Mouse (Mus musculus) heart, embryonic 15.5 days (tissue): ENCODE results near the gene Ccdc36. TPM values are rescaled to one million over a fixed set of nuclear protein-coding genes. Genes with fewer than 3 reads are reported as not detected.

Experiments
- ATAC-seq: fragments of 200-750 bp; cut with Nextera tagmentation; replicated peaks from 2 replicates; pipeline ENCODE4 v1.8.0; 2017; ENCODE audit warnings: low read depth, moderate TSS enrichment; ENCODE audit not compliant: insufficient number of reproducible peaks, insufficient read depth, low FRiP score
- H3K27ac ChIP-seq: fragments of 300-500 bp; sonication (generic); 2 replicates; pipeline ENCODE4 v1.5.1; 2015; ENCODE audit warnings: mild to moderate bottlenecking, inconsistent platforms
- H3K27me3 ChIP-seq: fragments of 300-500 bp; sonication (generic); 2 replicates; pipeline ENCODE4 v1.6.1; 2015; ENCODE audit warnings: inconsistent platforms
- H3K36me3 ChIP-seq: fragments of 300-500 bp; sonication (generic); 2 replicates; pipeline ENCODE4 v1.6.1; 2015; ENCODE audit warnings: mild to moderate bottlenecking, inconsistent platforms
- H3K4me1 ChIP-seq: fragments of 300-500 bp; sonication (generic); replicated peaks from 2 replicates; pipeline ENCODE4 v1.6.1; 2015; ENCODE audit warnings: inconsistent platforms
- H3K4me2 ChIP-seq: fragments of 300-500 bp; sonication (generic); 2 replicates; pipeline ENCODE4 v1.6.1; 2015; ENCODE audit warnings: inconsistent platforms, mild to moderate bottlenecking, moderate library complexity
- H3K4me3 ChIP-seq: fragments of 300-500 bp; sonication (generic); 2 replicates; pipeline ENCODE4 v1.5.1; 2015; ENCODE audit warnings: mild to moderate bottlenecking, inconsistent platforms
- H3K9ac ChIP-seq: fragments of 300-500 bp; sonication (generic); 2 replicates; pipeline ENCODE4 v1.6.1; 2015; ENCODE audit warnings: mild to moderate bottlenecking, inconsistent platforms
- H3K9me3 ChIP-seq: fragments of 300-500 bp; sonication (generic); replicated peaks from 2 replicates; pipeline ENCODE4 v1.6.1; 2016; ENCODE audit warnings: inconsistent platforms
- WGBS: fragments of 180-500 bp; shearing (Covaris S2); methylation state at CpG from one replicate; pipeline ENCODE4 v1.1.7; 2015; ENCODE audit warnings: mixed read lengths; 5-methylcytosine and 5-hydroxymethylcytosine counted together
- polyA plus RNA-seq: library from polyadenylated mRNA; unstranded; fragments of >200 nt; fragmentation: Nextera tagmentation; extraction: Ambion mirVana; gene quantifications from 2 replicates; pipeline ENCODE4 v1.2.1, GENCODE M21; 2015

Gene Ccdc36
- polyA plus RNA-seq, 1 experiment from 2014 or later, result 0.84 TPM

DNA sequence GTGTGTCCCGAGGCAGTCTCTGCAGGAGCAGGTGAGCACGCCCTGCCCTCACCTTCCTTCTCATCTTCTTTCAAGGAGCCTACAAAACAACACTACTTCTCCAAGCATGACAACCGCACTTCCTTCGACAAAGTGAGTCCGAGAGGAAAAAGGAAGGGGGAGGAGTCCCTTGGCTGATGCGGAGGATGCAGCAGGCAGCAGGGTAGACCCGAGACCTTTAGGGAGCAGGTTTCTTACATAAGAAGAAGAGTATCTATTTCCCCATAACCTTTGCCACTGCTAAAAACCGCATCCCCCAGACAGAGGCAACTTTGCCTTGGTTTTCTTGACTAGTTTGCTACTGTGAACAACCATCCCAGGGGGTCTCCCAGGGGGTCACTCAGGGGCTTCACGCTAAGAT is 16.8 kb upstream of the Ccdc36 start:
- Histone ChIP-seq H3K27ac (no peak overlapping the region), H3K9me3 (no peaks in the 10 kb centered on the region), H3K4me2 (no peak overlapping the region), H3K27me3 (no peaks in the 10 kb centered on the region), H3K9ac (no peak overlapping the region), H3K36me3 (peaks cover 14% of the 10 kb centered on the region), H3K4me1 (peaks cover 47% of the 10 kb centered on the region), H3K4me3 (no peak overlapping the region)
- ATAC-seq, result no peak
- 63% methylated on average over 9 of the region's 9 CpGs for whole genome bisulfite sequencing

DNA sequence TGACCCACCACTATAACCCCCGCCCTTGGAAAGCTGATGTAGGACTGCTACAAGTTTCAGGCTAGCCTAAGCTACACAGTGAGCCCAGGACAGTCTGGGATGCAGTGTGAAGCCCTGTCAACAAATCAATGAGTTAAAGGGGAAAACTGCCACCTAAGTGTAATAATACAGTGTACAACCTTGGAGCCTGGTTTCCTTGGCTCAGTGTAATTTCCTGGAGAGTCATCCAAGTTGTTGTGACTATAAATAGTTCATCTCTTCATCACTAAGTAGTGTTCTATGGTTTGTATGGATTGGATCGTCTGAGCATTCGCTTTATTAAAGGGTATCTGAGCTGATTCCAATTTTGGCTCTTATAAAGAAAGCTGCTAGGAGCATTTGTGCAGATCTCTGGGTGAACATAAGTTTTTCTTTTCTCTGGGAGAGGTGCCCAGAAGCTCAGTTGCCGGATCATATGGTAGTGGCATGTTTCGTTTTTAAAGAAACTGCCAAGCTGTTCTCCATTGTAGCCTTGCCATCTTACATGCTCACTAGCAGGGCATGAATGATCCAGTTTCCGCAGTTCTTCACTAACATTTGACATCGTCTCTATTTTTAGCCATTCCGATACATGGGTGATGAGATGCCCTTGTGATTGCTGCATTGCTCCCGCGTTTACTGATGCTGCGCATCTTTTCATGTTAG is 13.1 kb upstream of the Ccdc36 start:
- H3K4me1 ChIP-seq, result peaks cover 33% of the 10 kb centered on the region
- no peaks in the 10 kb centered on the region for H3K27me3 ChIP-seq
- 49% methylated on average over 11 of the region's 11 CpGs for WGBS
- no peaks in the 10 kb centered on the region for H3K36me3 ChIP-seq
- H3K4me3 ChIP-seq, result no peak overlapping the region
- H3K4me2 ChIP-seq, result peak overlapping the region; percentile 35
- 0 out of 2 replicates have a peak, but pooled peaks have one; percentile 43 for ATAC-seq
- H3K27ac ChIP-seq, result peak overlapping the region; percentile 55
- no peak overlapping the region for H3K9ac ChIP-seq
- no peaks in the 10 kb centered on the region for H3K9me3 ChIP-seq

DNA sequence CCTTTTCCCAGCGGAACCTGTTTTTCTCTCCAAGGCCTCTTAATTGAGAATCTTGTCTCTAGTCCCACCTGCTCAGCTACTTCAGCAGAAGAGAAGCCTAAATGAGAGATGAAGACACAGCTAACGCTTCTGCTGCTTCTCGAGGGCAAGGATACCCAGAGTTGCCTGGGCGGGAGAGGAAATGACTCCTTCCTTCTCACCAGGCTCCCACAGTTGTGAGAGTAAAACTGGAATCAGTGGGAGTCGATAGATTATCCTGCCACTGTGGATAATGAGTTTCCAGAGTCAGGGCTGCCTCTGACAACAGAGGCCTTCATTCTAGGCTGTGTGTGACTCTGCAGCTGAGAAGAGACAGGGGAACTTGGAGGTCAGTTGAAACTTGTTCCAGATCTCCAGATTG is 12.2 kb upstream of the Ccdc36 start:
- peak overlapping the region; percentile 17 for H3K27ac ChIP-seq
- no peak overlapping the region for H3K4me3 ChIP-seq
- 62% methylated on average over 5 of the region's 5 CpGs for WGBS
- H3K27me3 ChIP-seq, result no peaks in the 10 kb centered on the region
- 0 out of 2 replicates have a peak overlapping the region, but pooled peaks have one; percentile 20 for H3K9ac ChIP-seq
- H3K9me3 ChIP-seq, result no peaks in the 10 kb centered on the region
- H3K4me1 ChIP-seq, result peaks cover 32% of the 10 kb centered on the region
- H3K4me2 ChIP-seq, result no peak overlapping the region
- no peak for ATAC-seq
- no peaks in the 10 kb centered on the region for H3K36me3 ChIP-seq

DNA sequence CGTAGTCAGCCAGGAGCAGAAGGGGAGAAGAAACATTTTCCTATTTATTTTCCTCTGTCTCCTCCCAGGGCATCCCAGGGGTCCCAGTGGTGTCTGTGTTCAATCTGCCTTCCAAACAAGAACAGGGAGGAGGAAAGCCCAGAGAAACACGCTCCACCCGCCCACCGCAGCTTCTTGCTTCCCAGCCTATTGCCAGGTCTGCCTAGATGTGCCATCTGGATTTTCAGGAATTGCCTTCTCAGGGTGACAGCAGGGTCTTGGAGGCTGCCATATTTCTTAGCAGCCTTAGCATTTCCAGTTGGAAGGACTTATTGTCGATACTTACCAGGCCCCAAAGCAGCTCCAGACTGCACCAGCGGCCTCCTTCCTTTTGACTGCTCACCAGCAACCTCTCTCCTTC is 10.9 kb upstream of the Ccdc36 start:
- no peak for ATAC-seq
- Histone ChIP-seq H3K36me3 (no peaks in the 10 kb centered on the region), H3K4me2 (no peak overlapping the region), H3K27me3 (no peaks in the 10 kb centered on the region), H3K4me3 (no peak overlapping the region), H3K27ac (no peak overlapping the region), H3K4me1 (peaks cover 30% of the 10 kb centered on the region), H3K9ac (no peak overlapping the region), H3K9me3 (no peaks in the 10 kb centered on the region)
- WGBS, result 72% methylated on average over 6 of the region's 6 CpGs

DNA sequence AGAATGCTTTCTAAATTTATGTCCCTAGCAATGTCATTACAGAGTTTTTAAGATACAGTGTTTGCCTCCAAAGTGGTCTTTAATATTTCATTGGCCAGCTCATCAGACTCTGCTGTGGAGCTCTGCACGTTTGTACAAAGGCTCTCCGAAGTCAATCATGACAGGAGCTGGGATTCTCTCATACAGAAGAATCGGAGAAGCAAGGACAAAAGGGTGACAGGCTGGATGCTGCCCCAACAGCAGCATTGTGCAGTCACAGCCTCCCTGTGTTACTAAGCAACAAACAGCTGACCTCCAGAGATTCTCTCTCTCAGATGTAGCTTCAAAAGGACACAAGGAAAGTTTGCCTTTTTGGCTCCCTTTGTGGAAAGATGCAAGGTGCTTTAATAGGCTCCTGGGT is 7.9 kb upstream of the Ccdc36 start, which contains the start of gene BC048562:
TSS of gene BC048562 (plus strand) at position 301 of the 400 bp plus-strand sequence.
- H3K27me3 ChIP-seq, result no peaks in the 10 kb centered on the region
- H3K9me3 ChIP-seq, result no peaks in the 10 kb centered on the region
- H3K4me3 ChIP-seq, result no peak within 1 kb of the TSS
- no peak within 1 kb of the TSS for H3K27ac ChIP-seq
- 69% methylated on average over 3 of the region's 3 CpGs for WGBS
- no peak within 1 kb of the TSS for H3K9ac ChIP-seq
- H3K36me3 ChIP-seq, result no peaks in the 10 kb centered on the region
- no peak for ATAC-seq
- no peak within 1 kb of the TSS for H3K4me2 ChIP-seq
- peaks cover 18% of the 10 kb centered on the region for H3K4me1 ChIP-seq

DNA sequence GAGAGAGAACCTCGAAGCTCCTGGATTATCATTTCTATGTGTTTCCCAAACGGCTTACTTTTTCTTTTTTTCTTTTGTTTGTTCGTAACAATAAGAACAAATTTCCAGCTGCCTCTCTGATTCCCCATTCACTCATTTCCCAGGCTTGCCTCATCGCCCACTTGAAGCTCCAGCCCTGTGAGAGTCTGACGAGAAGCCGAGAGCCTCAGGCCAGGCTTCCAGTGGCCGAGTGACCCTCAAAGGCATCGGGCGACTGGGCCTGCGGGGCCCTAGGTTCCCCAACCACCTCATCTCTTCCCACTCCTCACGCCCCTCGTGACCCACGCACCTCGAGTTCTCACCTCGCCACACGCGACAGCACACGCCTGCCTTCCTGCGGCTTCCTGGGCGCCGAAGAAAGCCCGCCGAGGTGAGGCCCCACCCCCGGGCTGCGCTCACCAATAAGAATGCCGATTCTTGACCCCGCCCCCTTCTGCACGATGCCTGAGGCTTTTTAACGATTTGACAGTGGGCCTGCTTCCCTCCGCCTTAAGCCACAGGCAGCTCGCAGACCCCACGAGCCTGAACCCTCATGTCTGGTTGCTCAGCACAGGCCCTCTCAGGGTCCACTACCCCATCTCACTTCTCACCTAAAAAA is 3.3 kb upstream of the Ccdc36 start:
- H3K36me3 ChIP-seq, result no peaks in the 10 kb centered on the region
- 0 out of 2 replicates have a peak, but pooled peaks have one; percentile 39 for ATAC-seq
- H3K4me2 ChIP-seq, result peak overlapping the region; percentile 67
- H3K4me3 ChIP-seq, result peak overlapping the region; percentile 42
- H3K9me3 ChIP-seq, result no peaks in the 10 kb centered on the region
- H3K4me1 ChIP-seq, result peaks cover 4% of the 10 kb centered on the region; the same call in 1 of the 2 replicates
- no peak overlapping the region for H3K27ac ChIP-seq
- no peaks in the 10 kb centered on the region for H3K27me3 ChIP-seq
- no peak overlapping the region for H3K9ac ChIP-seq
- 40% methylated on average over 32 of the region's 32 CpGs for WGBS

DNA sequence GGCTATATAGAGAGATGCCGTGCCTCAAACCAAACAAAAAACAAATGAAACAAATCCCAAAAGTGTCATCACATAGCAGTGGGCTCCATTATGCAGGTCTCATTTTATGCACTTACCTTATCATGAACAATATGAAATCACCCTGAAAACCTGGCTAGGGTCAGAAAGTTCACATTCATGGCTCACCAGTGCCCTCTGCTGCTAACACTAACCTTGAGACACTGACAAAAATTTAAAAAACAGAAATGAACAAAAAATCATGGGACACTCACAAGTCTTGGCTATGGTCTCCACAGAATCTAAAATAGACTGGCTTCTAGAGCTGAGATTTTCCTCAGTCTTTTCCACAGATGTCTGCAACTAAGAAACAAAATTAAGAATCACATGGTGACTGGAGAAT is 16.1 kb downstream of the Ccdc36 start:
- Histone ChIP-seq H3K27me3 (no peaks in the 10 kb centered on the region), H3K9me3 (no peaks in the 10 kb centered on the region), H3K4me2 (no peak overlapping the region), H3K4me1 (peaks cover 4% of the 10 kb centered on the region; the same call in 1 of the 2 replicates), H3K4me3 (no peak overlapping the region), H3K27ac (no peak overlapping the region), H3K9ac (no peak overlapping the region), H3K36me3 (no peaks in the 10 kb centered on the region)
- no peak for ATAC-seq
- 68% methylated on average over 1 of the region's 1 CpGs for WGBS

DNA sequence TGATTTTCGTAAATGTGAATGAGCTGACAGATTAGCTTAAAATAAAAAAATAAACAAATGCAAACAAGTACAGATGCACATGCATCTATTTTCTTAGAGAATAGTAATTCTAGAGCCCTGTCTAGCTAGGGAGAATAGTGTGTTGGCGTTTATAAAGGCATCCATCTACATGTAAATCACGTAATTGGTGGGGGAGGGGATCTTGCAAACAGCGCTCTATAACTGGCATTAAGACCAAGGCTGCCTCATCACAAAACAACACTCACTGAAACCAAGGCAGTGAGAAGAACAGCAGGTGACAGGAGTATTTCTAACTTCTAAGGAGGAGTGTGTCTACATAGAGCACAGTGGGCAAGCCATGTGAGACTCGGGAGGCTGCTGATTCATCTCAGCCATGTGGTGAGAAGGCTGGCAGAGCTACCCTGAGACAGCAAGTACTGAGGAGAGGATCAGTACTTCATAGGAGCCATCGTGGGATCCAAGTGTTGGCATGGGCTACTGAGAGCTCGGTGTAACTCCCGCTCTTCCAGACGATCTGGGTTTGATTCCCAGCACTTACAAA is 16.8 kb downstream of the Ccdc36 start:
- no peak overlapping the region for H3K4me3 ChIP-seq
- no peaks in the 10 kb centered on the region for H3K9me3 ChIP-seq
- H3K27me3 ChIP-seq, result no peaks in the 10 kb centered on the region
- no peak overlapping the region for H3K9ac ChIP-seq
- no peak overlapping the region for H3K27ac ChIP-seq
- H3K4me2 ChIP-seq, result no peak overlapping the region
- 76% methylated on average over 9 of the region's 9 CpGs for WGBS
- no peaks in the 10 kb centered on the region for H3K36me3 ChIP-seq
- peaks cover 4% of the 10 kb centered on the region; the same call in 1 of the 2 replicates for H3K4me1 ChIP-seq
- ATAC-seq, result no peak

DNA sequence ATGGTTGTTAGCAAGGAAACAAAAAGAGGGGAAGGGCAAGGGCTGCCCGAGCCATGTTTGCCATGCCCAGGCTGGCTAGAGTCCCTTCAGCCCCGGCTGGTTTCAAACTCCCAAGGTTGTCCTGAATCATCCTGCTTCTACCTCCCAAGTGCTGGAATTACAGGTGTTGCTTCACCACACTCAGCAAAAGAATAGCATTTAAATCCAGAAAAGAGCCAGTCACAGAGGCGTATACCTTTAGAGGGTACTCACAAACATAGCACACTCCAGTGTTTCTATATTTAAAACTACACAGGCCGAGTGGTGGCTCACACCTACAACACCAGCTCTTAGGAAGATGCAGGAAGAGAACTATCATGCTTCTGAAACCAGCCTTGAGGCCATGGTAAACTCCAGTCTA is 18.7 kb downstream of the Ccdc36 start:
- Histone ChIP-seq H3K36me3 (no peaks in the 10 kb centered on the region), H3K9ac (no peak overlapping the region), H3K27me3 (no peaks in the 10 kb centered on the region), H3K4me2 (no peak overlapping the region), H3K27ac (no peak overlapping the region), H3K4me1 (peaks cover 4% of the 10 kb centered on the region; the same call in 1 of the 2 replicates), H3K4me3 (no peak overlapping the region), H3K9me3 (no peaks in the 10 kb centered on the region)
- ATAC-seq, result no peak
- WGBS, result 63% methylated on average over 4 of the region's 4 CpGs

DNA sequence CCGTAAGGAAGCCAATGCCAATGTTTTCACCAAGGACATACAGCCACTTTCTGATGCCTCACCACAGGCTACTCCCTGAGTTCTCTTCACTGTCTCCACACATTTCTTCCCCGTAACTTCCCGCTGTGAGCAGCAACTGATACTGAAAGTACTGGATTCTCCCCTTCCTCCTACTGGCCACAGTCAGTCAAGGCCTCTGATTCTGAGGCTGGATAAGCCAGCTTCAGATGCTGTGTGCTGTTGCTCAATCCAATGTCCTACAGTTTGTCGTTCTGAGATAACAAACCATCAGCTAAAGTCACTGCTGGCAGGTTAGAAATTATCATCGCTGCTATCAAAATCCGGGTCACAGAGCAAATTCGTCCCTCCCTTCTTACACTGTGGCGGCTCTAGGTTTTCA is 23.8 kb downstream of the Ccdc36 start:
- Histone ChIP-seq H3K4me1 (peaks cover 10% of the 10 kb centered on the region), H3K9ac (no peak overlapping the region), H3K9me3 (no peaks in the 10 kb centered on the region), H3K36me3 (no peaks in the 10 kb centered on the region), H3K27ac (no peak overlapping the region), H3K27me3 (no peaks in the 10 kb centered on the region), H3K4me2 (no peak overlapping the region), H3K4me3 (no peak overlapping the region)
- 66% methylated on average over 8 of the region's 8 CpGs for WGBS
- no peak for ATAC-seq

DNA sequence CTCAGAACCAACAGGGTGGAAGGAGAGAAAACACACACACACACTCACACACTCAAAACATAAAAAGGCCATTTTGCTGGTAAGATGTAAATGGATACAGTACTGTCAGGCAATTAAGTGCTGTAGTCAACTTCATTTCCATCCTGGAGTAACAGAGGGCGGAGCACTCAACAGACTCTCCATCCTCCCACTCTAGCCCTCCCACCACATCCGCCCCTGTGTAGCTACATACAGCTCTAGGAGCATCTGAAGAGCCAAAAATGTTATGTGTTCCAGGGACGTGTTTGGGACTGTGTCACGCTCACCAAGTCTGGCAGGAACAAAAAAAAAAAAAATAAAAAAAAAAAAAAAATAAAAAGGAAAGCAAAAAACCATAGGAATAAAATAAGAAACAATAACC is 25.2 kb downstream of the Ccdc36 start:
- Histone ChIP-seq H3K36me3 (no peaks in the 10 kb centered on the region), H3K9me3 (no peaks in the 10 kb centered on the region), H3K27ac (no peak overlapping the region), H3K4me3 (no peak overlapping the region), H3K4me2 (no peak overlapping the region), H3K27me3 (no peaks in the 10 kb centered on the region), H3K9ac (no peak overlapping the region), H3K4me1 (peaks cover 9% of the 10 kb centered on the region)
- no peak for ATAC-seq
- 81% methylated on average over 4 of the region's 4 CpGs for WGBS
